Mouse (Mus musculus): Measurements from ENCODE around the gene Rrp7a. TPM values are rescaled to one million over a fixed set of nuclear protein-coding genes. Genes with fewer than 3 reads are reported as not detected.

The Rrp7a gene
- total RNA-seq, 1 experiment: 114 TPM

DNA sequence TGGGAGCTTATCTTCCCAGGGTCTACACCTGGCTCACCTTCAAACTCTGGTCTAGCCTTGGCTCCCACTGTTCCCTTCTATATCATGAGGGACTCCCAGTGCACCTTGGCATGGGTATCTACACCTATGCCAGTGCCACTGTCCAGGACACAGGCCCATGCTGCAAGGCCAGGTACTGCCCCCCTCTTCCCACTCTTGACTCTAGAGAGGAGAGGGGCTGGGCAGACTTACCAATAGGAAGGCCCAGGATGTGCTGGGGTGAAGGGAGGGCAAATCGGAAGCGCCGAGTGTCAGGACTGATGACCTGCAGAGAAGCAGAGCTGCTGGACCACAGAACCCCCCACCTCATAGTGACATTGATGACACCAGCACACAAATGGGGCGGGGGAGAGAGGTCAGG is 39.4 kb upstream of the Rrp7a start:
- TF ChIP-seq HCFC1 (IDR thresholded peaks at IDR 0.05; ENCODE audit: borderline replicate concordance, insufficient read depth, low read length) (no peak), ZNF384 (IDR thresholded peaks at IDR 0.05; ENCODE audit: low read depth, low read length) (no peak), ZC3H11A (IDR thresholded peaks at IDR 0.05; ENCODE audit: borderline replicate concordance, low read depth, low read length) (no peak), MAFK (IDR thresholded peaks at IDR 0.05; ENCODE audit: insufficient read depth, low read depth, low read length) (no peak), CHD2 (IDR thresholded peaks at IDR 0.05; ENCODE audit: low read depth, low read length) (no peak)
- H3K9me3 ChIP-seq (ENCODE audit: control insufficient read depth, insufficient read depth, low read depth, low read length): no peaks in the 10 kb centered on the region
- peaks cover 7 to 27% of the 10 kb centered on the region in 2 experiments; a peak in 2 of 4 replicates for H3K4me1 ChIP-seq (ENCODE audit: control insufficient read depth in 2 of 2, insufficient read depth in 2 of 2, low read length in 2 of 2, poor library complexity in 1 of 2)
- no peak overlapping the region for H3K9ac ChIP-seq (ENCODE audit: insufficient read depth, low read depth, low read length, poor library complexity, severe bottlenecking)
- H3K4me3 ChIP-seq (ENCODE audit: insufficient read depth in 1 of 2, low read depth in 1 of 2, low read length in 2 of 2, poor library complexity in 1 of 2, severe bottlenecking in 1 of 2): no peak overlapping the region
- H3K27ac ChIP-seq (ENCODE audit: insufficient read depth, low read depth, low read length, poor library complexity, severe bottlenecking): no peak overlapping the region
- H3K36me3 ChIP-seq (ENCODE audit: control insufficient read depth, insufficient read depth, low read length, poor library complexity, severe bottlenecking): peaks cover 32% of the 10 kb centered on the region; the same call in 1 of the 2 replicates
- DNase-seq (ENCODE audit: low read depth, low spot score): no peak
- in situ Hi-C loops (cut with MboI; ENCODE audit: low sequenced_read_pairs in 2 of 2, unreplicated experiment in 2 of 2): no loop called here

DNA sequence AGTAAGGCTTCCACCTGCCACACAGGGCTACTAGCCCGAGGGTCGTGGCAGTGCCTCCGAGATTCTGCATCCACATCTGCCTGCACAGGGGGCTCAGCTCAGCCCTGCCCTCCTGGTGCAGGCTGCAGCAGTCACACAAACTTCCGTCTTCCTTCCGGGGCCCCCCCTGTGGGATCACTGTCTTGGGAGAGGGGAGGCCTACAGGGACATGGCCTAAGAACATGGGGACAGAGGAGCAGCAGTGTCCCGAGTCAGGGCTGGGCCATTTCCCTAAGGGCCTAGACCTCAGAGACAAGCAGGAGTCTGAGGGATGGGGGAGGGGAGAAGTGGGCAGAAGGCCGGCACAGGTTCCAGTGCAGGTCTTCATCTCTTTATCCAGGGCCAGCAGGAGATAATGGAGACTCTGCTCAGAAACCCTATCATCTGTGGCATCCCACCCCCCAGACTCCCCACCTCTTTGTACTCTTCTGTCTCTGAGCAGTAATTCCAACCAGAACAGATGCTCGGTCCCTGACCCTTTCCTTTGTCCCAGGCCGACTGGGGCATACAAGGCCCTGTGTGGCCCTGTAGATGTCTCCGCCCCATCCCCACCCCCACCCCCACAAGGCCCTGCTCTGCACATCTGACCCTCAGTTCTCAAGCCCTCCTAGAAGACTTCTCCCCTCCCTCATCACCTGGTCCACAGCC is 38.6 kb upstream of the Rrp7a start:
- H3K27ac ChIP-seq (ENCODE audit: insufficient read depth, low read depth, low read length, poor library complexity, severe bottlenecking): no peak overlapping the region
- peaks cover 6 to 29% of the 10 kb centered on the region in 2 experiments; a peak in 2 of 4 replicates for H3K4me1 ChIP-seq (ENCODE audit: control insufficient read depth in 2 of 2, insufficient read depth in 2 of 2, low read length in 2 of 2, poor library complexity in 1 of 2)
- peaks cover 36% of the 10 kb centered on the region; the same call in 1 of the 2 replicates for H3K36me3 ChIP-seq (ENCODE audit: control insufficient read depth, insufficient read depth, low read length, poor library complexity, severe bottlenecking)
- no peak for DNase-seq (ENCODE audit: low read depth, low spot score)
- TF ChIP-seq MAFK (IDR thresholded peaks at IDR 0.05; ENCODE audit: insufficient read depth, low read depth, low read length) (no peak), ZNF384 (IDR thresholded peaks at IDR 0.05; ENCODE audit: low read depth, low read length) (no peak), HCFC1 (IDR thresholded peaks at IDR 0.05; ENCODE audit: borderline replicate concordance, insufficient read depth, low read length) (no peak), CHD2 (IDR thresholded peaks at IDR 0.05; ENCODE audit: low read depth, low read length) (no peak), ZC3H11A (IDR thresholded peaks at IDR 0.05; ENCODE audit: borderline replicate concordance, low read depth, low read length) (no peak)
- no peak overlapping the region for H3K4me3 ChIP-seq (ENCODE audit: insufficient read depth in 1 of 2, low read depth in 1 of 2, low read length in 2 of 2, poor library complexity in 1 of 2, severe bottlenecking in 1 of 2)
- peak overlapping the region; percentile 45 for H3K9ac ChIP-seq (ENCODE audit: insufficient read depth, low read depth, low read length, poor library complexity, severe bottlenecking)
- in situ Hi-C loops (cut with MboI; ENCODE audit: low sequenced_read_pairs in 2 of 2, unreplicated experiment in 2 of 2): no loop called here
- H3K9me3 ChIP-seq (ENCODE audit: control insufficient read depth, insufficient read depth, low read depth, low read length): no peaks in the 10 kb centered on the region

DNA sequence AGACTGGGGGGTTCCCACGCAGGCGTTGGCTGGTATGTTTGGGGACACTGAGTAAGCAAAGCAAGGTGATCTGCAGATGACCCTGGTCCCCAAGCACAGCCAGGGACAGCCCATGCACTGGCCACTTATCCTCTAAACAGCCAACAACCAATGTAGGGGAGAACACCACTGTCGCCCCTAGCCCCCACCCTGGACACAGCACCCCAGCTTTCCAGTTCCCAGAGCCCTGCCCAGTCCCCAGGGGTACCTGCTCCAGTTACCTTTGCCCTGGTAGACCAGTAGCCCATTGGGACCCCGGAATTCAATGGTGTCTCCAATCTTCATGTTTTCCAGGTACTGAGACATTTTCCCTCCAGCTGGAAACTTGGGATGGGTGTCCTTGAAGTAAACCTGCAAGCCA is 38.0 kb upstream of the Rrp7a start:
- Histone ChIP-seq H3K27ac (ENCODE audit: insufficient read depth, low read depth, low read length, poor library complexity, severe bottlenecking) (no peak overlapping the region), H3K36me3 (ENCODE audit: control insufficient read depth, insufficient read depth, low read length, poor library complexity, severe bottlenecking) (peaks cover 42% of the 10 kb centered on the region; the same call in 1 of the 2 replicates), H3K9ac (ENCODE audit: insufficient read depth, low read depth, low read length, poor library complexity, severe bottlenecking) (peak overlapping the region; percentile 45; the same call in 1 of the 2 replicates), H3K9me3 (ENCODE audit: control insufficient read depth, insufficient read depth, low read depth, low read length) (no peaks in the 10 kb centered on the region), H3K4me3 (ENCODE audit: insufficient read depth in 1 of 2, low read depth in 1 of 2, low read length in 2 of 2, poor library complexity in 1 of 2, severe bottlenecking in 1 of 2) (no peak overlapping the region), H3K4me1 (ENCODE audit: control insufficient read depth in 2 of 2, insufficient read depth in 2 of 2, low read length in 2 of 2, poor library complexity in 1 of 2) (peaks cover 4 to 25% of the 10 kb centered on the region in 2 experiments; a peak in 2 of 4 replicates)
- in situ Hi-C loops (cut with MboI; ENCODE audit: low sequenced_read_pairs in 2 of 2, unreplicated experiment in 2 of 2): no loop called here
- no peak for TF ChIP-seq HCFC1 (IDR thresholded peaks at IDR 0.05; ENCODE audit: borderline replicate concordance, insufficient read depth, low read length)
- no peak for TF ChIP-seq MAFK (IDR thresholded peaks at IDR 0.05; ENCODE audit: insufficient read depth, low read depth, low read length)
- TF ChIP-seq ZC3H11A (IDR thresholded peaks at IDR 0.05; ENCODE audit: borderline replicate concordance, low read depth, low read length): no peak
- TF ChIP-seq CHD2 (IDR thresholded peaks at IDR 0.05; ENCODE audit: low read depth, low read length): no peak
- TF ChIP-seq ZNF384 (IDR thresholded peaks at IDR 0.05; ENCODE audit: low read depth, low read length): no peak
- no peak for DNase-seq (ENCODE audit: low read depth, low spot score)

DNA sequence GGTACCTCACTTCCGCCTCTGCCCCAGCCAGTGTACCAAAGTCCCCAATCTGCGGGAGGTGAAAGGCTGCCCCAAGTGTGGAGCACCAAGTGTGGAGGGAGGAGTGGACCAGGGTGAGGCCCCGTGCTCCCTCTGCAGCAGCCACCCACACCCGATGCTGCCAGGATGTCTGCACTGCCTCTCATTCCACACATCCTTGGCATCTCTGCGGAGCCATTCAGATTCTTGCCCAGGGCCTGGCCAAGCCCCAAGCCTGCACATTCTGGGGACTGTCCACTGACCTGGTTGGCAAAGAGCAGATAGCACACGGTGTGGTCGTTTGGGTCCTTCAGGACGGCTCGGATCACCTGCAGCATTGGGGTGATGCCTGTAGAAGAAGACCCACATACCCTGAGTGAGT is 37.2 kb upstream of the Rrp7a start:
- no peak overlapping the region for H3K27ac ChIP-seq (ENCODE audit: insufficient read depth, low read depth, low read length, poor library complexity, severe bottlenecking)
- peaks cover 44% of the 10 kb centered on the region; the same call in 1 of the 2 replicates for H3K36me3 ChIP-seq (ENCODE audit: control insufficient read depth, insufficient read depth, low read length, poor library complexity, severe bottlenecking)

More for the DNA sequence above, 37.2 kb upstream of the Rrp7a start:
- H3K9ac ChIP-seq (ENCODE audit: insufficient read depth, low read depth, low read length, poor library complexity, severe bottlenecking): no peak overlapping the region
- in situ Hi-C loops (cut with MboI; ENCODE audit: low sequenced_read_pairs in 2 of 2, unreplicated experiment in 2 of 2): loop anchor here in 1 of 2 experiments (5.0 kb wide), 1 partner anchor 52 kb away; no protein-coding TSS in a partner anchor
- peaks cover 4 to 19% of the 10 kb centered on the region in 2 experiments; a peak in 2 of 4 replicates for H3K4me1 ChIP-seq (ENCODE audit: control insufficient read depth in 2 of 2, insufficient read depth in 2 of 2, low read length in 2 of 2, poor library complexity in 1 of 2)
- no peak overlapping the region for H3K4me3 ChIP-seq (ENCODE audit: insufficient read depth in 1 of 2, low read depth in 1 of 2, low read length in 2 of 2, poor library complexity in 1 of 2, severe bottlenecking in 1 of 2)
- no peaks in the 10 kb centered on the region for H3K9me3 ChIP-seq (ENCODE audit: control insufficient read depth, insufficient read depth, low read depth, low read length)
- DNase-seq (ENCODE audit: low read depth, low spot score): no peak
- TF ChIP-seq CHD2 (IDR thresholded peaks at IDR 0.05; ENCODE audit: low read depth, low read length): no peak
- no peak for TF ChIP-seq ZNF384 (IDR thresholded peaks at IDR 0.05; ENCODE audit: low read depth, low read length)
- TF ChIP-seq ZC3H11A (IDR thresholded peaks at IDR 0.05; ENCODE audit: borderline replicate concordance, low read depth, low read length): no peak
- TF ChIP-seq HCFC1 (IDR thresholded peaks at IDR 0.05; ENCODE audit: borderline replicate concordance, insufficient read depth, low read length): no peak
- no peak for TF ChIP-seq MAFK (IDR thresholded peaks at IDR 0.05; ENCODE audit: insufficient read depth, low read depth, low read length)

All from ES-E14 (cell line).